Mouse (Mus musculus) brain, embryonic 14.5 days (tissue): Measurements from ENCODE around the gene Slc8a3.

ENCODE experiments used
- CTCF ChIP-seq: fragments of 200-500 bp; IDR thresholded peaks from 2 replicates; pipeline ENCODE4 v1.5.1; 2012; ENCODE audit warnings: inconsistent platforms, mild to moderate bottlenecking, moderate library complexity, borderline replicate concordance; ENCODE audit not compliant: insufficient read depth, insufficient read length; ENCODE audit errors: extremely low read depth
- POLR2A ChIP-seq: fragments of 200-500 bp; IDR thresholded peaks from 2 replicates; pipeline ENCODE4 v1.6.1; 2012; ENCODE audit warnings: mild to moderate bottlenecking, inconsistent platforms, borderline replicate concordance; ENCODE audit not compliant: poor library complexity, insufficient read depth, insufficient read length, severe bottlenecking; ENCODE audit errors: extremely low read depth

- TF ChIP-seq POLR2A = no peak
- TF ChIP-seq CTCF = no peak
Measured at GRCm38 (mm10) chr12:81241096-81241495, 91.9 kb downstream of the Slc8a3 start.
